Mouse (Mus musculus): ENCODE measurements at regions not wholly inside any gene's neighbourhood (a gene's known extent, or its start where the extent isn't known, plus 50 kb on each side); places are given as distances from the start of the nearest gene placed in this dataset.
A peak's percentile ranks its signal among the peaks of the same experiment; 100 is the strongest.

DNA sequence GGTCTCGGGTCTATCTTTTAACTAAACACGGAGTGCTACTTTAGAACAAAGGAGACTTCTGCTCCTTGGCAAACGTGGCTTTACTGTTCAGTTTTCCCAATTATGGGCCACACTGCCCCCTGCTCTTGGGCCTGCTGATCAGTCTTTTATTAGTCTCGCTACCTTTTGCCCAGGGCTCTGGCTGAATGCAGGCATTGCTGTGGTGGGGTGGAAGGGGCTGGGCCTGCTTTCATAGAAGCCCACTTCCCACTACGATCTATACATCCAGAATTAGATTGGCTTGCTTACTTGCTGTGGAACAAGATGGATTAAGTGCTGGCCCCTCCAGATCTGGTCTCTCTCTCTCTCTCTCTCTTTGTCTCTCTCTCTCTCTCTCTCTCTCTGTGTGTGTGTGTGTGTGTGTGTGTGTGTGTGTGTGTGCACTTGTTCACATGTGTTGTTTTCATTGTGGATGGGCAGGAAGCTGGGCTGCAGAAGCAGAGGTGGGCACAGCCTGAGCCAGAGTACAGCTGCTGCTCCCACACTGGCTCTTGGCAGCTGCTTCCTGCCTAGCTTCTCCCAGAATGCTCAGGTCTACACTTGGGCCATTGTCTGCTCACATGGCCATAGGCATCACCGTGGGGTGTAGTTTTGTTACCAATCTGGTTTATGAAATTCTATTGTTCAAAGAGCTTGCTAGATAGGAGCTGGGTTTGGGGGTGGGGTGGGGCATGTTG lies 241.8 kb upstream of the Gm10131 start:
- no peak overlapping the region for H3K4me3 ChIP-seq (ENCODE audit: low read depth, low read length)
- ATAC-seq (ENCODE audit: insufficient number of reproducible peaks, low FRiP score, low TSS enrichment, low read depth) (no peak), DNase-seq (ENCODE audit: low spot score) (peak; percentile 28)
- H3K27me3 ChIP-seq (ENCODE audit: control insufficient read depth, insufficient read depth, low read length), result no peaks in the 10 kb centered on the region
- H3K27ac ChIP-seq (replicated peaks; ENCODE audit: low read depth, low read length), result no peak overlapping the region
- H3K4me1 ChIP-seq (ENCODE audit: control insufficient read depth, insufficient read depth, low read length), result no peaks in the 10 kb centered on the region
- H3K4me2 ChIP-seq (ENCODE audit: low read depth, severe bottlenecking), result no peak overlapping the region
- 56% methylated on average over 6 of the region's 6 CpGs for WGBS
- no peaks in the 10 kb centered on the region for H3K36me3 ChIP-seq (ENCODE audit: control insufficient read depth, insufficient read depth, low read length)
- no peak overlapping the region for H3K9ac ChIP-seq (ENCODE audit: low read length)
- no peaks in the 10 kb centered on the region for H3K9me3 ChIP-seq (ENCODE audit: control insufficient read depth, low read length)

DNA sequence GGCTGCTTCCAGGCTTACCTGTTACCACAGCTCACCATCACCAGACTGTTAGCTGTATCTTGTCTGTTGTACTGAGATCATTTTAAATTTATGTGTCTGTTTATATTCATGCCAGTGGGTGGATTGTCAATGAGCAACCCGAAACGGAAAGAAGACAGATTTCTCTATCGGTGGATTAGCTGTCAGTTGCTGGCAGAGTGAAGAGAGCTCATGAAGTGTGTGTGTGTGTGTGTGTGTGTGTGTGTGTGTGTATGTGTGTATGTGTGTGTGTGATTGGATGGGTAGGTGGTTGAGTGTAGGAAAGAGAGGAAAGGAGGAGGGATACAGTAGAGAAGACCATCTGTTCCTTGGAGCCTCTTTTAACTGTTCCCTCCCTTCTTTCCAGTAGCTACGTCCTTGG lies 223.3 kb upstream of the Gm10131 start:
- no peaks in the 10 kb centered on the region for H3K27me3 ChIP-seq (ENCODE audit: control insufficient read depth, insufficient read depth, low read length)
- H3K9me3 ChIP-seq (ENCODE audit: control insufficient read depth, low read length), result no peaks in the 10 kb centered on the region
- no peak overlapping the region for H3K27ac ChIP-seq (replicated peaks; ENCODE audit: low read depth, low read length)
- no peak overlapping the region for H3K4me2 ChIP-seq (ENCODE audit: low read depth, severe bottlenecking)
- ATAC-seq (ENCODE audit: insufficient number of reproducible peaks, low FRiP score, low TSS enrichment, low read depth) (no peak), DNase-seq (ENCODE audit: low spot score) (no peak)
- H3K4me1 ChIP-seq (ENCODE audit: control insufficient read depth, insufficient read depth, low read length), result no peaks in the 10 kb centered on the region
- no peaks in the 10 kb centered on the region for H3K36me3 ChIP-seq (ENCODE audit: control insufficient read depth, insufficient read depth, low read length)
- 89% methylated on average over 4 of the region's 4 CpGs for WGBS
- no peak overlapping the region for H3K9ac ChIP-seq (ENCODE audit: low read length)
- H3K4me3 ChIP-seq (ENCODE audit: low read depth, low read length), result no peak overlapping the region

DNA sequence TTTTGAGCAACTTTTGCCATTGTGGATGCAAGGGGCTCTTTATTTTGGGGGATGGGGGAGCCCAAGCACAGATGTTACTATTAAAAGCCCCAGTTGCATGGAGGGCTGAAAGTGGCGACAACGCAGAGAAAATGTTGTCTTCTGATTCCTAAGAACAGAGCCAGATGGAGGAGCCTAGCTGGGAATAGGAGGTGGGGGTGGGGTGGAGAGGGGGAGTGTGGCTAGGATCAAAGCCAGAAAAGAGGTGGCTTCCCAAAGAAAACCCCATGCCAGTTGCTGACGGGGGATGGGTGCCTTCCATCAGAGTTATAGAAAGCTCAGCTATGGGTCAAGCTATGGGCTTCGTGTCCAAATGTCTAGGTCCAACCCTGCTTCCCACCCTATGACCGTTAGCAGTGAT lies 220.1 kb upstream of the Gm10131 start:
- no peak for DNase-seq (ENCODE audit: low spot score)
- no peak for ATAC-seq (ENCODE audit: insufficient number of reproducible peaks, low FRiP score, low TSS enrichment, low read depth)
- Histone ChIP-seq H3K4me3 (ENCODE audit: low read depth, low read length) (no peak overlapping the region), H3K27ac (replicated peaks; ENCODE audit: low read depth, low read length) (no peak overlapping the region), H3K36me3 (ENCODE audit: control insufficient read depth, insufficient read depth, low read length) (no peaks in the 10 kb centered on the region), H3K27me3 (ENCODE audit: control insufficient read depth, insufficient read depth, low read length) (no peaks in the 10 kb centered on the region), H3K9me3 (ENCODE audit: control insufficient read depth, low read length) (no peaks in the 10 kb centered on the region), H3K9ac (ENCODE audit: low read length) (no peak overlapping the region), H3K4me2 (ENCODE audit: low read depth, severe bottlenecking) (no peak overlapping the region), H3K4me1 (ENCODE audit: control insufficient read depth, insufficient read depth, low read length) (no peaks in the 10 kb centered on the region)
- 37% methylated on average over 5 of the region's 5 CpGs for WGBS

DNA sequence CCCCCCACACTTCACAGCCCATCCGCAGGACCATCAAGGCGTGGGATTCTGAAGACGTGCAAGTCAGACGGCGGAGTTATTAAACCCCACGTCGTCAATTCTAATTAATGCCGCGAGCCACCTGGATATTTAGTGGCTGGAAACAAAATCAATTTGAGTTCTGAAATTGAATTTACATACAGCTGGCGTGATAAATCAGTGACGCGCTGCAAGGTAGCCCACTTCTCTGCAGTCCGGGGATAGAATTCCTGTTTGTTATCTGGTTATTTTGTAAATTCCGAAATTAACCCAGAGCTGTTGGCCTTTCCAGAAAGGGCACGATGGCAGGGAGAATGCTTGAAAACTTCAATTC lies 215.1 kb upstream of the Gm10131 start:
- Histone ChIP-seq H3K9ac (ENCODE audit: low read length) (peak overlapping the region; percentile 27; the same call in 1 of the 2 replicates), H3K27me3 (ENCODE audit: control insufficient read depth, insufficient read depth, low read length) (no peaks in the 10 kb centered on the region), H3K4me2 (ENCODE audit: low read depth, severe bottlenecking) (peak overlapping the region; percentile 81), H3K4me1 (ENCODE audit: control insufficient read depth, insufficient read depth, low read length) (0 out of 2 replicates have a peak, but pooled peaks cover 4% of the 10 kb centered on the region), H3K9me3 (ENCODE audit: control insufficient read depth, low read length) (no peaks in the 10 kb centered on the region), H3K36me3 (ENCODE audit: control insufficient read depth, insufficient read depth, low read length) (no peaks in the 10 kb centered on the region), H3K4me3 (ENCODE audit: low read depth, low read length) (peak overlapping the region; percentile 26), H3K27ac (replicated peaks; ENCODE audit: low read depth, low read length) (no peak overlapping the region)
- 11% methylated on average over 15 of the region's 15 CpGs for WGBS
- ATAC-seq (ENCODE audit: insufficient number of reproducible peaks, low FRiP score, low TSS enrichment, low read depth), result no peak
- peak; percentile 24 for DNase-seq (ENCODE audit: low spot score)

DNA sequence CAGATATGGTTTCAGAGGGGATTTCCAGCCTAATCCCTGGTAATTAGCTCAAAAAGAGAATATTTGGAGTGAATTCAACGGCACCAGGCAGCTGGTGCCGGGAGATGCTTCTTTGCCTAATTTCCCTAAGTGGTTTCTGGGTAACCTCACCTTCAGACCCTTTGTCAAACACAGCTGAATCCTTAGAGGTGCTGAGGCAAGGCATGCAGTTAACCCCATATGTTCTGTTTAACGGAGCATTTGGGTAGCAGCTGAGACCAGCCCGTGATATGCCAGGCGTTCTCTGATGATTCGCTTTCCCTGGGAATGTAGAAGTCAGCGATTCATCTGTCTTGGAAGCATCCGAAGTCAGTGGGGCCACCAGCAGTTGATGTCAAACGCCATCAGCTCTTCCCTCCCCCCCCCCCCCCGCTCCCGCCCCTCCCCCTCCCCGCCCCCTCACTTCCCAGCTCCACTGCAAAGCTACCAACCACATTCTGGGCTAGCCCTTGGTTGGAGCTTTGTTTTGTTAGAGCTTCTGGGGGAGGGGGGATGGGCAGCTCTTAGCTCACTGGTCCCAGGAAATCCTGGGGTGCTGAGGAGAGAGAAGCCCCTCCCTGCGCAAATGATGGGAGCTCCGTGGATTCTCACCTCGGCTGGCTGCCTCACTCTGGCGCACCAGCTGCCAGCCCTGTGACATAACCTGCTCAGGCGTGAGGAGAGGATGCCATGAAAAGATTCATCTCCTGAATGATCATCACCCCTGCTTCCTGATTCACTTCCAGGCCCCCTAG lies 214.5 kb upstream of the Gm10131 start:
- WGBS, result 1% methylated on average over 14 of the region's 17 CpGs
- DNase-seq (ENCODE audit: low spot score), result peak; percentile 35
- Histone ChIP-seq H3K4me3 (ENCODE audit: low read depth, low read length) (peak overlapping the region; percentile 26), H3K9ac (ENCODE audit: low read length) (peak overlapping the region; percentile 27; the same call in 1 of the 2 replicates), H3K4me2 (ENCODE audit: low read depth, severe bottlenecking) (peak overlapping the region; percentile 81), H3K36me3 (ENCODE audit: control insufficient read depth, insufficient read depth, low read length) (no peaks in the 10 kb centered on the region), H3K27me3 (ENCODE audit: control insufficient read depth, insufficient read depth, low read length) (no peaks in the 10 kb centered on the region), H3K4me1 (ENCODE audit: control insufficient read depth, insufficient read depth, low read length) (0 out of 2 replicates have a peak, but pooled peaks cover 4% of the 10 kb centered on the region), H3K9me3 (ENCODE audit: control insufficient read depth, low read length) (no peaks in the 10 kb centered on the region), H3K27ac (replicated peaks; ENCODE audit: low read depth, low read length) (no peak overlapping the region)
- ATAC-seq (ENCODE audit: insufficient number of reproducible peaks, low FRiP score, low TSS enrichment, low read depth), result no peak

DNA sequence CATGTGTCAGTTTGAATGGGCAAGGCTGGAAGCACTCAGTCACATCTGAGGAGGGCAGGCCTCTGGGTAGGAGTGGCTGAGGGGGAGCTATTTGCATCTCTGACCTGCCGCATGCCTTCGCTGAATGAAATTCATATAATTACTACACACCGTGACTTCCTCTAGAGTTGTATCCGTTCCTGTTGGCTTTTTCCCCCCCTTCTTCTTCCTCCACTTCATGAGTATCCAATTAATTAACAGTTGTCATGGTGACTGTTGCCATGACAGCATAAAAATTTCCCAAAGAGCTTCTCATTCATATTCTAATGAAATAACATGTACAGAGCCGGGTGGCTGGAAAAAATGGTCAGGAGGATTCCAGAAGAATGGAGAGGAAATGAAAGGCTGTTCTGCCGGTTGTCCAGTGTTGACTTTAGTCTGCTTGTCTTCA lies 208.6 kb upstream of the Gm10131 start:
- WGBS, result 76% methylated on average over 6 of the region's 6 CpGs
- ATAC-seq (ENCODE audit: insufficient number of reproducible peaks, low FRiP score, low TSS enrichment, low read depth) (no peak), DNase-seq (ENCODE audit: low spot score) (no peak)
- H3K27me3 ChIP-seq (ENCODE audit: control insufficient read depth, insufficient read depth, low read length), result no peaks in the 10 kb centered on the region
- no peaks in the 10 kb centered on the region for H3K4me1 ChIP-seq (ENCODE audit: control insufficient read depth, insufficient read depth, low read length)
- H3K27ac ChIP-seq (replicated peaks; ENCODE audit: low read depth, low read length), result no peak overlapping the region
- H3K4me3 ChIP-seq (ENCODE audit: low read depth, low read length), result no peak overlapping the region
- no peaks in the 10 kb centered on the region for H3K9me3 ChIP-seq (ENCODE audit: control insufficient read depth, low read length)
- H3K4me2 ChIP-seq (ENCODE audit: low read depth, severe bottlenecking), result no peak overlapping the region
- H3K9ac ChIP-seq (ENCODE audit: low read length), result no peak overlapping the region
- no peaks in the 10 kb centered on the region for H3K36me3 ChIP-seq (ENCODE audit: control insufficient read depth, insufficient read depth, low read length)

DNA sequence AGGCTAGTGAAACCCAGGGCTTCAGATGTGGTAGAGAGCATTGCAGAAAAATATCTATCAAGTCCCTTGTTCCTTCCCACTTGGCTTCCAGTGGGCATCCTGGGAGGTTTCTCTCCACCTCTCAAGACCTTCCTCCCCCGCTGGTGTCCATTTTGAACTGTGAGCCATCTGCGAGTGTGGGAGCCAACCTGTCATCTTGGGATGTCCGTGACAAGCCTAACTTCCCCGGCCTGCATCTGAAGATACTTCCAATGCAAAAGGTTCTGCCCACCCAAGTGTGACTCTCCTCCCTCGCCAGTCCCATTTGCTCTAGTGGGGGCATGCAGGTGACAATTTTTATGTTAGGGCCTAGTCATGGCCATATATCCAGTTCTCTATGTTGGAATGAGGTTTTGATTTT lies 208.2 kb upstream of the Gm10131 start:
- no peak overlapping the region for H3K9ac ChIP-seq (ENCODE audit: low read length)
- DNase-seq (ENCODE audit: low spot score), result no peak
- no peaks in the 10 kb centered on the region for H3K36me3 ChIP-seq (ENCODE audit: control insufficient read depth, insufficient read depth, low read length)
- H3K27me3 ChIP-seq (ENCODE audit: control insufficient read depth, insufficient read depth, low read length), result no peaks in the 10 kb centered on the region
- H3K27ac ChIP-seq (replicated peaks; ENCODE audit: low read depth, low read length), result no peak overlapping the region
- H3K4me2 ChIP-seq (ENCODE audit: low read depth, severe bottlenecking), result no peak overlapping the region
- H3K4me3 ChIP-seq (ENCODE audit: low read depth, low read length), result no peak overlapping the region
- 91% methylated on average over 5 of the region's 5 CpGs for WGBS
- H3K4me1 ChIP-seq (ENCODE audit: control insufficient read depth, insufficient read depth, low read length), result no peaks in the 10 kb centered on the region
- H3K9me3 ChIP-seq (ENCODE audit: control insufficient read depth, low read length), result no peaks in the 10 kb centered on the region
- ATAC-seq (ENCODE audit: insufficient number of reproducible peaks, low FRiP score, low TSS enrichment, low read depth), result no peak

DNA sequence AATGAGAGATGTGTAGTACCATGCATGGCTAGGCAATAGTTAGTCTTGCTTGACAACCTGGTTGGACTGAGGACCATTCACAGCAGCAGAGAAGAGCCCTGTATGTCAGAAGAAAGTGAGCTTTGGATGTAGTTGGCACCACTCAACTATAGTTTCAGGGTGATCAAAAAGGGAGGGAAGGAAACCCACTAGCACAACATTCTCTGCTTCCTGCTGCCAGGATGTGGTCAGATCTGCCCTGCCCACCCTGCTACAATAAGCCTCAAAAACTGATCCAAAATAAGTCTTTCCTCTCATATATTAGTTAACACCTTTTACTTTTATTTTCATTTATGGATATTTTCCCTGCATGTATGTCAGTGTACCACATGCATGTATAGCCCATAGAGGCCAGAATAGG lies 203.7 kb upstream of the Gm10131 start:
- ATAC-seq (ENCODE audit: insufficient number of reproducible peaks, low FRiP score, low TSS enrichment, low read depth) (no peak), DNase-seq (ENCODE audit: low spot score) (no peak)
- no peak overlapping the region for H3K27ac ChIP-seq (replicated peaks; ENCODE audit: low read depth, low read length)
- H3K4me1 ChIP-seq (ENCODE audit: control insufficient read depth, insufficient read depth, low read length), result no peaks in the 10 kb centered on the region
- no peaks in the 10 kb centered on the region for H3K9me3 ChIP-seq (ENCODE audit: control insufficient read depth, low read length)
- H3K27me3 ChIP-seq (ENCODE audit: control insufficient read depth, insufficient read depth, low read length), result no peaks in the 10 kb centered on the region
- no peak overlapping the region for H3K9ac ChIP-seq (ENCODE audit: low read length)
- no peaks in the 10 kb centered on the region for H3K36me3 ChIP-seq (ENCODE audit: control insufficient read depth, insufficient read depth, low read length)
- H3K4me3 ChIP-seq (ENCODE audit: low read depth, low read length), result no peak overlapping the region
- no peak overlapping the region for H3K4me2 ChIP-seq (ENCODE audit: low read depth, severe bottlenecking)
